ENCODE assay signal across 33 mouse cellular contexts in the genomic region with DNA sequence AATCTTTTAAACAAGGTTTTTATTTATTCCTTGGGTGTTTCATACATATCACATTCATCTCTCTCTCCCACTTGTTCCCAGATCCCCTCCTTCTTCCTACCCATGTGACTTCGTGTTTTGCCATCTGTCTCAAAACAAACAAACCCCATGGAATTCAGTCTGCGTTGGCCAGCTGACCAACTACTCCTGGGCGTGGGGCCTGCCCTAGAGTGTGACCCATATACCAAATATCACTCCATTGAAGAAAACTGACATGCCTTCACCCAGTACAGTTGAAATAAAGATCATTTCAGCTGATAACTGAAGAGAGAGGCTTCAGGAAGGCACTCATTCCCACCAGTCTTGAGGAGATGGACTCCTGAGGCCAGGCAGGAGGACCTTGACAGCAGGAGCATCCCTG. TPM values are rescaled to one million over a fixed set of nuclear protein-coding genes. Genes with fewer than 3 reads are reported as not detected.
DNase-seq lines count a peak whose midpoint lies in the region; ATAC-seq and TF ChIP-seq lines count a peak whose summit lies in the region.
"Had no signal": no experiment of that assay in that cellular context is flagged by ENCODE, and none has a peak within 500 bp of the region (broad histone marks: within the 10 kb centered on the region; RNA-seq: fewer than 3 reads in every experiment).

No protein-coding gene starts in this region.

- ATAC-seq in erythroid progenitor cell, adult 5-6 weeks (replicated peaks; ENCODE audit: low FRiP score, poor library complexity, severe bottlenecking): no peak
- no peak for ATAC-seq in erythroblast, adult 5-6 weeks (replicated peaks; ENCODE audit: low FRiP score, poor library complexity, severe bottlenecking)
- ATAC-seq: hindbrain, embryonic 16.5 days; midbrain, embryonic 16.5 days had no signal

- DNase-seq in lung, postnatal 36 days: peak; percentile 3
- no peak for DNase-seq in lung, postnatal 10 days
- DNase-seq in cerebellum, adult 2 months: peak; percentile 46 to 64
- peak; percentile 58 to 64 for DNase-seq in cerebellum, postnatal 14 days
- DNase-seq in thymus, postnatal 4 days: no peak
- DNase-seq: adrenal gland, postnatal 25 days; B cell, adult 2 months; embryo, embryonic 11 days; gastrocnemius, postnatal 36 days; heart, postnatal 10 days; kidney, adult 2 months; kidney, postnatal 36 days; liver, embryonic 13.5 days; lung, adult 2 months; lung, postnatal 14 days; right cerebral cortex, adult 18-20 months; right cerebral cortex, postnatal 4 days; thymus, adult 18-20 months; thymus, postnatal 25 days had no signal

- H3K27ac ChIP-seq in cerebellum, adult 2 months (ENCODE audit: insufficient read depth, low read length): peak overlapping the region; percentile 74
- H3K27ac ChIP-seq: embryonic facial prominence, embryonic 12.5 days; forebrain, embryonic 12.5 days; heart, embryonic 13.5 days; hindbrain, embryonic 10.5 days; limb, embryonic 10.5 days; limb, embryonic 15.5 days; liver, embryonic 13.5 days; neural tube, embryonic 12.5 days; stomach, postnatal 0 days had no signal

- TF ChIP-seq CTCF in cerebellum, adult 2 months (IDR thresholded peaks at IDR 0.05; ENCODE audit: borderline replicate concordance, insufficient read depth, low read depth, low read length): no peak

- H3K27me3 ChIP-seq in cerebellum, adult 2 months (ENCODE audit: control insufficient read depth, insufficient read depth, low read length): no peaks in the 10 kb centered on the region
- H3K27me3 ChIP-seq: embryonic facial prominence, embryonic 12.5 days; limb, embryonic 15.5 days; neural tube, embryonic 12.5 days had no signal

- WGBS in cerebellum, adult 2 months: 8% methylated on average over 3 of the region's 3 CpGs

- H3K4me3 ChIP-seq in cerebellum, adult 2 months (replicated peaks; ENCODE audit: insufficient read depth, low read depth, low read length): no peak overlapping the region
- H3K4me3 ChIP-seq: embryonic facial prominence, embryonic 12.5 days; forebrain, embryonic 12.5 days; heart, embryonic 13.5 days; hindbrain, embryonic 10.5 days; layer of hippocampus, adult 2 months; limb, embryonic 10.5 days; limb, embryonic 15.5 days; liver, embryonic 13.5 days; neural tube, embryonic 12.5 days had no signal

- peaks cover 9% of the 10 kb centered on the region; the same call in 1 of the 2 replicates for H3K4me1 ChIP-seq in cerebellum, adult 2 months (ENCODE audit: control insufficient read depth, insufficient read depth, low read length)

- TF ChIP-seq POLR2A in cerebellum, adult 2 months (IDR thresholded peaks at IDR 0.05; ENCODE audit: borderline replicate concordance, insufficient read depth, low read length): no peak

RNA-seq across cellular contexts. Expression of gene Me3, which starts 1.4 kb away (rescaled TPM):
- polyA plus RNA-seq in cerebellum, adult 2 months (2012; rRNA removed): 57.9 and 58.3 TPM in 2 replicates
- total RNA-seq in erythroid progenitor cell, adult 5-6 weeks (2015; ENCODE audit: low replicate concordance): 1.1 TPM in 1 of 2 replicates, not detected in the other
- not detected in 2 replicates for total RNA-seq in erythroid progenitor cell, adult 5-6 weeks (2017; ENCODE audit: low replicate concordance)
- not detected in 2 replicates for total RNA-seq in erythroblast, adult 5-6 weeks (2015; ENCODE audit: low replicate concordance)
- total RNA-seq in erythroblast, adult 5-6 weeks (2017; ENCODE audit: low replicate concordance): 0.14 and 0.26 TPM in 2 replicates
- total RNA-seq: megakaryocyte progenitor cell, adult 5-6 weeks had no signal

Comparison
In these comparisons a context has a peak if more than half of its experiments do, and no peak if none do; other contexts are left out.
1. DNase-seq: peak in lung, postnatal 36 days (single experiment), cerebellum, adult 2 months (2 of 2) and cerebellum, postnatal 14 days (2 of 2); none in lung, postnatal 10 days (single experiment) and thymus, postnatal 4 days (single experiment).